Mouse (Mus musculus) heart, embryonic 14.5 days (tissue): ENCODE data around the gene Cdkl2. TPM values are rescaled to one million over a fixed set of nuclear protein-coding genes. Genes with fewer than 3 reads are reported as not detected.

Source experiments
- ATAC-seq: fragments of 200-750 bp; cut with Nextera tagmentation; 2 replicates; pipeline ENCODE4 v1.8.0; 2017; ENCODE audit warnings: low read depth, moderate TSS enrichment; ENCODE audit not compliant: insufficient number of reproducible peaks, insufficient read depth, low FRiP score
- H3K27ac ChIP-seq, 2 experiments: fragments of 200-500 bp in 1 of 2; fragments of 300-500 bp in 1 of 2; sonication (generic) in 1 of 2; replicated peaks in 1 of 2; 2 replicates each; pipeline ENCODE4 v1.5.1; 2012 to 2014; ENCODE audit warnings: low read depth in 2 of 2, low read length in 2 of 2, control low read depth in 1 of 2, mild to moderate bottlenecking in 1 of 2, mixed read lengths in 1 of 2; ENCODE audit not compliant: control insufficient read depth in 1 of 2, insufficient read depth in 1 of 2
- H3K27me3 ChIP-seq: fragments of 300-500 bp; sonication (generic); 2 replicates; pipeline ENCODE4 v1.6.1; 2014; ENCODE audit warnings: mild to moderate bottlenecking, low read length, control low read depth; ENCODE audit not compliant: control insufficient read depth, insufficient read depth
- H3K36me3 ChIP-seq: fragments of 300-500 bp; sonication (generic); 2 replicates; pipeline ENCODE4 v1.6.1; 2014; ENCODE audit warnings: mild to moderate bottlenecking, control low read depth, low read length, mixed read lengths; ENCODE audit not compliant: control insufficient read depth, insufficient read depth
- H3K4me1 ChIP-seq, 2 experiments: fragments of 200-500 bp in 1 of 2; fragments of 300-500 bp in 1 of 2; sonication (generic) in 1 of 2; 2 replicates each; pipeline ENCODE4 v1.6.1; 2012 to 2014; ENCODE audit warnings: low read length in 2 of 2, control low read depth in 1 of 2, mixed read lengths in 1 of 2; ENCODE audit not compliant: control insufficient read depth in 2 of 2, insufficient read depth in 2 of 2
- H3K4me2 ChIP-seq: fragments of 300-500 bp; sonication (generic); 2 replicates; pipeline ENCODE4 v1.6.1; 2014; ENCODE audit warnings: mild to moderate bottlenecking, low read length
- H3K4me3 ChIP-seq, 2 experiments: fragments of 200-500 bp in 1 of 2; fragments of 300-500 bp in 1 of 2; sonication (generic) in 1 of 2; 2 replicates each; pipeline ENCODE4 v1.5.1; 2012 to 2014; ENCODE audit warnings: low read length in 2 of 2, mild to moderate bottlenecking in 2 of 2, control low read depth in 1 of 2, low read depth in 1 of 2, moderate library complexity in 1 of 2; ENCODE audit not compliant: control insufficient read depth in 1 of 2, insufficient read depth in 1 of 2
- H3K9ac ChIP-seq: fragments of 300-500 bp; sonication (generic); 2 replicates; pipeline ENCODE4 v1.6.1; 2014; ENCODE audit warnings: mild to moderate bottlenecking, low read length
- H3K9me3 ChIP-seq: fragments of 300-500 bp; sonication (generic); 2 replicates; pipeline ENCODE4 v1.6.1; 2016; ENCODE audit warnings: low read length, control low read depth; ENCODE audit not compliant: control insufficient read depth
- WGBS: fragments of 180-500 bp; shearing (Covaris S2); extraction: QIAGEN DNeasy Blood & Tissue Kit; methylation state at CpG from one replicate; pipeline ENCODE4 v1.1.7; 2014; 5-methylcytosine and 5-hydroxymethylcytosine counted together
- polyA plus RNA-seq: library from polyadenylated mRNA; unstranded; fragments of >200 nt; fragmentation: Nextera tagmentation; extraction: Ambion mirVana; gene quantifications from 2 replicates; pipeline ENCODE4 v1.2.1, GENCODE M21; 2014

Gene Cdkl2
- polyA plus RNA-seq, 1 experiment from 2014 or later, result 1.5 TPM

GRCm38 (mm10) chr5:92042377-92043348, 1.0 kb downstream of the Cdkl2 start:
- under 1% methylated on average over 68 of the region's 68 CpGs for WGBS
- H3K27me3 ChIP-seq, result no peaks in the 10 kb centered on the region
- H3K9me3 ChIP-seq, result no peaks in the 10 kb centered on the region
- H3K4me3 ChIP-seq, result peak overlapping the region; percentile 69 to 88
- H3K27ac ChIP-seq, result no peak overlapping the region
- H3K4me1 ChIP-seq, result no peaks in the 10 kb centered on the region; a peak in 1 of 4 replicates
- peak overlapping the region; percentile 86 for H3K4me2 ChIP-seq
- ATAC-seq, result peak; percentile 97
- H3K36me3 ChIP-seq, result no peaks in the 10 kb centered on the region
- peak overlapping the region; percentile 73 for H3K9ac ChIP-seq

- no peaks in the 10 kb centered on the region for H3K9me3 ChIP-seq
- WGBS, result 55% methylated on average over 2 of the region's 2 CpGs
- no peak for ATAC-seq
- H3K27me3 ChIP-seq, result no peaks in the 10 kb centered on the region
- no peaks in the 10 kb centered on the region for H3K36me3 ChIP-seq
- no peak overlapping the region for H3K27ac ChIP-seq
- H3K9ac ChIP-seq, result no peak overlapping the region
- no peak overlapping the region for H3K4me3 ChIP-seq
- H3K4me1 ChIP-seq, result peaks cover 0 to 2% of the 10 kb centered on the region in 2 experiments; a peak in 1 of 4 replicates
- no peak overlapping the region for H3K4me2 ChIP-seq
Observed at GRCm38 (mm10) chr5:92019960-92020359, 23.7 kb downstream of the Cdkl2 start.

- WGBS, result 49% methylated on average over 7 of the region's 7 CpGs
- no peak for ATAC-seq
Observed at GRCm38 (mm10) chr5:92011756-92012155, 31.9 kb downstream of the Cdkl2 start.

GRCm38 (mm10) chr5:92009827-92010226, 33.9 kb downstream of the Cdkl2 start:
- Histone ChIP-seq H3K4me3 (no peak overlapping the region), H3K27ac (no peak overlapping the region), H3K9me3 (no peaks in the 10 kb centered on the region), H3K36me3 (no peaks in the 10 kb centered on the region), H3K9ac (no peak overlapping the region), H3K4me1 (no peaks in the 10 kb centered on the region), H3K27me3 (no peaks in the 10 kb centered on the region), H3K4me2 (no peak overlapping the region)
- WGBS, result 28% methylated on average over 2 of the region's 2 CpGs
- no peak for ATAC-seq

More at GRCm38 (mm10) chr5:92011756-92012155, 31.9 kb downstream of the Cdkl2 start:
- H3K36me3 ChIP-seq, result no peaks in the 10 kb centered on the region
- no peak overlapping the region for H3K9ac ChIP-seq
- H3K4me2 ChIP-seq, result no peak overlapping the region
- no peak overlapping the region for H3K27ac ChIP-seq
- H3K4me3 ChIP-seq, result no peak overlapping the region
- H3K9me3 ChIP-seq, result no peaks in the 10 kb centered on the region
- no peaks in the 10 kb centered on the region for H3K27me3 ChIP-seq
- no peaks in the 10 kb centered on the region for H3K4me1 ChIP-seq

GRCm38 (mm10) chr5:92003011-92003410, 40.7 kb downstream of the Cdkl2 start:
- Histone ChIP-seq H3K27me3 (no peaks in the 10 kb centered on the region), H3K27ac (no peak overlapping the region), H3K4me3 (no peak overlapping the region), H3K9ac (no peak overlapping the region), H3K4me1 (no peaks in the 10 kb centered on the region), H3K4me2 (no peak overlapping the region), H3K36me3 (no peaks in the 10 kb centered on the region), H3K9me3 (peaks cover 13% of the 10 kb centered on the region)
- no peak for ATAC-seq
- 50% methylated on average over 2 of the region's 2 CpGs for WGBS

- 45% methylated on average over 2 of the region's 2 CpGs for WGBS
- Histone ChIP-seq H3K27ac (no peak overlapping the region), H3K4me1 (no peaks in the 10 kb centered on the region), H3K9ac (no peak overlapping the region), H3K4me3 (no peak overlapping the region), H3K9me3 (peaks cover 13% of the 10 kb centered on the region), H3K4me2 (no peak overlapping the region), H3K27me3 (no peaks in the 10 kb centered on the region), H3K36me3 (no peaks in the 10 kb centered on the region)
- ATAC-seq, result no peak
Observed at GRCm38 (mm10) chr5:92000770-92001169, 42.9 kb downstream of the Cdkl2 start.

- H3K4me1 ChIP-seq, result no peaks in the 10 kb centered on the region
- no peak for ATAC-seq
- H3K9ac ChIP-seq, result no peak overlapping the region
- no peak overlapping the region for H3K4me3 ChIP-seq
- H3K27ac ChIP-seq, result no peak overlapping the region
- peaks cover 11% of the 10 kb centered on the region for H3K9me3 ChIP-seq
- no peaks in the 10 kb centered on the region for H3K27me3 ChIP-seq
- no peak overlapping the region for H3K4me2 ChIP-seq
- H3K36me3 ChIP-seq, result no peaks in the 10 kb centered on the region
- WGBS, result 52% methylated on average over 13 of the region's 13 CpGs
Observed at GRCm38 (mm10) chr5:91994546-91994945, 49.1 kb downstream of the Cdkl2 start.
